Mouse (Mus musculus): ENCODE results near the gene Ogdh.

DNA sequence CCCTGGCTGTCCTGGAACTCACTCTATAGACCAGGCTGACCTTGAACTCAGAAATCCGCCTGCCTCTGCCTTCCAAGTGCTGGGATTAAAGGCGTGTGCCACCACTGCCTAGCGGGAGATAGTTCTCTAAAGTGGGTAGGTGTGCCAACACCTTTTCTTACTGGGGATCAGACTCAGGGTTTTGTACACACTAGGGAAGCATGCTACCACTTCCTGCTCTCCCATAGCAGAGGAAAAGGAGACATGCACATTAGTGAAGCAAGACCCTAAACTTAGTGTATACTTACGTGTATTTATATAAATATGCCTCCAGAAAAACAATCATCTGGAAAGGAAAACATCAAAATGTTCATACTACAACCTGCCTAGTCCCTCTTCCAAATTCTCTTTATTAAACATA is 54.5 kb downstream of the Ogdh start:
- no peak for TF ChIP-seq CTCF (IDR thresholded peaks at IDR 0.05; ENCODE audit: low read depth, low read length)
- no peak for TF ChIP-seq POLR2A (IDR thresholded peaks at IDR 0.05; ENCODE audit: extremely low read depth, insufficient read depth, low read length)
